8 mouse cellular contexts compared by ENCODE assay signal in the genomic region with DNA sequence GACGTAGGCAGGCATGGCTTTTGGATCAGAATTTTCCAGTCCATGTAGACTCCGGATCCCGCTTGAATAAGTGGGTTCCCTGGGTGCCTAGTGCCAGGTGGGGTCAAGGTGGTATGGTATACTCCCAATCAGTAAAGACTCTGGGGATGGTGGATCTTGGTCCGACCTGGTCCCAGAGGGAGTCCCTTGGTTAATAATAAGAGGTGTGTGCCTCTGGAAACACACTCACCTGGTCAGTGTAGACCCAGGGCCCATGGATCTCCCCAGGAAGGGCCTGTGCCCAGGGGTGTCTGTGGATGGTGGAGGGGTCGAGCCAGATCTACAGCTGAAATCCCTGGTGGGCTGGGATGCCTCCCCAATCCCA. TPM values are rescaled to one million over a fixed set of nuclear protein-coding genes. Genes with fewer than 3 reads are reported as not detected.
DNase-seq lines count a peak whose midpoint lies in the region; ATAC-seq and TF ChIP-seq lines count a peak whose summit lies in the region.

No protein-coding gene starts in this region.

- TF ChIP-seq RAD21 in MEL (IDR thresholded peaks at IDR 0.05; ENCODE audit: low read depth, low read length): no peak

- peaks cover 28% of the 10 kb centered on the region for H3K36me3 ChIP-seq in heart, embryonic 16.5 days (ENCODE audit: control insufficient read depth, insufficient read depth)
- peaks cover 0 to 31% of the 10 kb centered on the region in 2 experiments; a peak in 2 of 4 replicates for H3K36me3 ChIP-seq in MEL (ENCODE audit: control insufficient read depth in 1 of 2, insufficient read depth in 2 of 2, low read length in 2 of 2)
- H3K36me3 ChIP-seq in forebrain, embryonic 16.5 days (ENCODE audit: control insufficient read depth, insufficient read depth): peaks cover 8% of the 10 kb centered on the region

- DNase-seq in heart, postnatal 14 days: no peak
- DNase-seq in MEL (ENCODE audit: low read depth, low spot score): no peak
- peak; percentile 8 for DNase-seq in lung, postnatal 14 days
- no peak for DNase-seq in frontal cortex, postnatal 14 days (ENCODE audit: low spot score in 2 of 2)
- DNase-seq in gastrocnemius, postnatal 10 days: no peak
- no peak for DNase-seq in frontal cortex, postnatal 36 days (ENCODE audit: low spot score in 2 of 2)

- no peak for TF ChIP-seq CTCF in MEL (IDR thresholded peaks at IDR 0.05 in 2 of 3, conservative IDR thresholded peaks at IDR 0.05 in 1 of 3; ENCODE audit: control insufficient read depth in 1 of 3, insufficient read depth in 1 of 3, low read depth in 2 of 3, low read length in 3 of 3, poor library complexity in 1 of 3, severe bottlenecking in 1 of 3)

- peak overlapping the region; percentile 96 for H3K4me3 ChIP-seq in heart, embryonic 16.5 days (ENCODE audit: low read length)
- H3K4me3 ChIP-seq in MEL (ENCODE audit: control insufficient read depth in 1 of 2, insufficient read depth in 1 of 2, low read depth in 2 of 2, low read length in 2 of 2): peak overlapping the region; percentile 95
- peak overlapping the region; percentile 62 for H3K4me3 ChIP-seq in forebrain, embryonic 16.5 days (replicated peaks; ENCODE audit: low read length)

- no peaks in the 10 kb centered on the region for H3K9me3 ChIP-seq in heart, embryonic 16.5 days (replicated peaks; ENCODE audit: control insufficient read depth, low read length)
- no peaks in the 10 kb centered on the region for H3K9me3 ChIP-seq in MEL (replicated peaks; ENCODE audit: insufficient read depth, low read length)
- no peaks in the 10 kb centered on the region for H3K9me3 ChIP-seq in forebrain, embryonic 16.5 days (ENCODE audit: control insufficient read depth, low read length)

- peaks cover 9% of the 10 kb centered on the region for H3K79me2 ChIP-seq in MEL (ENCODE audit: control insufficient read depth, insufficient read depth, low read length, poor library complexity)

- 41% methylated on average over 5 of the region's 5 CpGs for WGBS in heart, embryonic 16.5 days
- WGBS in forebrain, embryonic 16.5 days: 43% methylated on average over 5 of the region's 5 CpGs

- peak overlapping the region; percentile 96 for H3K27ac ChIP-seq in heart, embryonic 16.5 days (ENCODE audit: low read length)
- H3K27ac ChIP-seq in MEL (ENCODE audit: control insufficient read depth, low read depth, low read length): peak overlapping the region; percentile 19; the same call in 1 of the 2 replicates
- peak overlapping the region; percentile 87 for H3K27ac ChIP-seq in forebrain, embryonic 16.5 days (ENCODE audit: low read length)

- no peak for TF ChIP-seq POLR2A in MEL (IDR thresholded peaks at IDR 0.05; ENCODE audit: control insufficient read depth in 1 of 2, insufficient read depth in 1 of 2, low read depth in 1 of 2, low read length in 2 of 2, poor library complexity in 1 of 2)

- ATAC-seq in heart, embryonic 16.5 days (replicated peaks; ENCODE audit: extremely low read depth, insufficient read depth, low FRiP score): no peak
- ATAC-seq in forebrain, embryonic 16.5 days: no peak

- H3K27me3 ChIP-seq in heart, embryonic 16.5 days (ENCODE audit: control insufficient read depth, insufficient read depth, low read length): no peaks in the 10 kb centered on the region
- H3K27me3 ChIP-seq in MEL (ENCODE audit: control insufficient read depth in 1 of 2, insufficient read depth in 2 of 2, low read length in 2 of 2): no peaks in the 10 kb centered on the region
- H3K27me3 ChIP-seq in forebrain, embryonic 16.5 days (replicated peaks; ENCODE audit: control insufficient read depth, insufficient read depth, low read length): no peaks in the 10 kb centered on the region

- TF ChIP-seq EP300 in MEL (IDR thresholded peaks at IDR 0.05; ENCODE audit: low read depth in 1 of 2, low read length in 2 of 2): no peak

- peaks cover 16% of the 10 kb centered on the region for H3K4me1 ChIP-seq in heart, embryonic 16.5 days (ENCODE audit: control insufficient read depth, insufficient read depth, low read length)
- H3K4me1 ChIP-seq in MEL (ENCODE audit: control insufficient read depth in 1 of 2, insufficient read depth in 2 of 2, low read length in 2 of 2): peaks cover 3 to 32% of the 10 kb centered on the region in 2 experiments; a peak in 3 of 4 replicates
- peaks cover 19% of the 10 kb centered on the region for H3K4me1 ChIP-seq in forebrain, embryonic 16.5 days (replicated peaks; ENCODE audit: control insufficient read depth, insufficient read depth, low read length)

- intact Hi-C loops in heart, postnatal 14 days (cut with DNase I): no loop called here

- peak overlapping the region; percentile 95 for H3K4me2 ChIP-seq in heart, embryonic 16.5 days (ENCODE audit: low read depth, low read length)
- H3K4me2 ChIP-seq in forebrain, embryonic 16.5 days (ENCODE audit: low read length): peak overlapping the region; percentile 70

- H3K9ac ChIP-seq in heart, embryonic 16.5 days (ENCODE audit: low read length): peak overlapping the region; percentile 95
- peak overlapping the region; percentile 96 for H3K9ac ChIP-seq in MEL (ENCODE audit: control insufficient read depth, low read depth, low read length, poor library complexity, severe bottlenecking)
- peak overlapping the region; percentile 74 for H3K9ac ChIP-seq in forebrain, embryonic 16.5 days (replicated peaks; ENCODE audit: low read depth, low read length)

TF ChIP-seq in MEL, 35 proteins besides CTCF, POLR2A, EP300 and RAD21:
- TF ChIP-seq ZMIZ1 (IDR thresholded peaks at IDR 0.05; ENCODE audit: low read depth, low read length) (no peak), MXI1 (IDR thresholded peaks at IDR 0.05; ENCODE audit: low read depth, low read length) (no peak), JUND (IDR thresholded peaks at IDR 0.05; ENCODE audit: low read depth, low read length) (no peak)

RNA-seq across cellular contexts. Expression of a gene that starts 0.7 kb away (rescaled TPM):
- 22.8 and 32.0 TPM in 2 replicates for polyA plus RNA-seq in heart, embryonic 16.5 days (2015; fragmentation: Nextera tagmentation; extraction: Ambion mirVana)
- 10 to 100 TPM; 13.5 to 13.6 TPM for total RNA-seq in heart, postnatal 14 days (2021)
- 5.5 and 8.1 TPM in 2 replicates for total RNA-seq in MEL (2012; rRNA removed)
- polyA plus RNA-seq in MEL (2012; ENCODE audit: insufficient read depth in 1 of 2, insufficient read length in 2 of 2, low read depth in 1 of 2, low replicate concordance in 2 of 2, missing spikeins in 1 of 2): 10 to 100 TPM in 1 of 2 experiments, not detected in 1; 16.7 TPM
- polyA plus RNA-seq in forebrain, embryonic 16.5 days (2015; fragmentation: Nextera tagmentation; extraction: Ambion mirVana): 27.2 and 32.7 TPM in 2 replicates
- 1 to 10 TPM; 6.8 to 9.4 TPM for total RNA-seq in gastrocnemius, postnatal 10 days (2021)

RNA-seq across cellular contexts. Expression of a gene that starts 0.8 kb away (rescaled TPM):
- polyA plus RNA-seq in heart, embryonic 16.5 days (2015; fragmentation: Nextera tagmentation; extraction: Ambion mirVana): 31.7 and 34.9 TPM in 2 replicates
- 10 to 100 TPM; 61.1 to 68.8 TPM for total RNA-seq in heart, postnatal 14 days (2021)
- 7.8 and 10.2 TPM in 2 replicates for total RNA-seq in MEL (2012; rRNA removed)
- 10 to 100 TPM in 1 of 2 experiments, not detected in 1; 26.1 TPM for polyA plus RNA-seq in MEL (2012; ENCODE audit: insufficient read depth in 1 of 2, insufficient read length in 2 of 2, low read depth in 1 of 2, low replicate concordance in 2 of 2, missing spikeins in 1 of 2)
- polyA plus RNA-seq in forebrain, embryonic 16.5 days (2015; fragmentation: Nextera tagmentation; extraction: Ambion mirVana): 46.4 and 48.8 TPM in 2 replicates
- 10 to 100 TPM; 50.8 to 51.0 TPM for total RNA-seq in gastrocnemius, postnatal 10 days (2021)

RNA-seq across cellular contexts. Expression of a gene that starts 11.0 kb away (rescaled TPM):
- polyA plus RNA-seq in heart, embryonic 16.5 days (2015; fragmentation: Nextera tagmentation; extraction: Ambion mirVana): 15.2 and 16.1 TPM in 2 replicates
- 10 to 100 TPM; 25.7 to 26.4 TPM for total RNA-seq in heart, postnatal 14 days (2021)
- 79.2 and 84.4 TPM in 2 replicates for total RNA-seq in MEL (2012; rRNA removed)
- polyA plus RNA-seq in MEL (2012; ENCODE audit: insufficient read depth in 1 of 2, insufficient read length in 2 of 2, low read depth in 1 of 2, low replicate concordance in 2 of 2, missing spikeins in 1 of 2): 10 to 100 TPM in 1 of 2 experiments, not detected in 1; 73.5 TPM
- polyA plus RNA-seq in forebrain, embryonic 16.5 days (2015; fragmentation: Nextera tagmentation; extraction: Ambion mirVana): 44.0 and 51.9 TPM in 2 replicates
- total RNA-seq in gastrocnemius, postnatal 10 days (2021): 10 to 100 TPM; 20.8 to 24.2 TPM

RNA-seq across cellular contexts. Expression of a gene that starts 19.4 kb away (rescaled TPM):
- polyA plus RNA-seq in heart, embryonic 16.5 days (2015; fragmentation: Nextera tagmentation; extraction: Ambion mirVana): 7.7 and 8.8 TPM in 2 replicates
- total RNA-seq in heart, postnatal 14 days (2021): 1 to 10 TPM; 5.2 to 6.7 TPM
- total RNA-seq in MEL (2012; rRNA removed): 4.0 and 7.6 TPM in 2 replicates
- 10 to 100 TPM in 1 of 2 experiments, not detected in 1; 13.0 TPM for polyA plus RNA-seq in MEL (2012; ENCODE audit: insufficient read depth in 1 of 2, insufficient read length in 2 of 2, low read depth in 1 of 2, low replicate concordance in 2 of 2, missing spikeins in 1 of 2)
- 20.7 and 22.0 TPM in 2 replicates for polyA plus RNA-seq in forebrain, embryonic 16.5 days (2015; fragmentation: Nextera tagmentation; extraction: Ambion mirVana)
- 1 to 10 TPM; 6.5 to 8.6 TPM for total RNA-seq in gastrocnemius, postnatal 10 days (2021)

RNA-seq across cellular contexts. Expression of a gene that starts 19.4 kb away (rescaled TPM):
- polyA plus RNA-seq in heart, embryonic 16.5 days (2015; fragmentation: Nextera tagmentation; extraction: Ambion mirVana): 96.5 and 102 TPM in 2 replicates
- total RNA-seq in heart, postnatal 14 days (2021): 10 to 100 TPM; 55.9 to 58.1 TPM
- 83.2 and 110 TPM in 2 replicates for total RNA-seq in MEL (2012; rRNA removed)
- polyA plus RNA-seq in MEL (2012; ENCODE audit: insufficient read depth in 1 of 2, insufficient read length in 2 of 2, low read depth in 1 of 2, low replicate concordance in 2 of 2, missing spikeins in 1 of 2): 100 to 1,000 TPM in 1 of 2 experiments, not detected in 1; 154 TPM
- 130 and 151 TPM in 2 replicates for polyA plus RNA-seq in forebrain, embryonic 16.5 days (2015; fragmentation: Nextera tagmentation; extraction: Ambion mirVana)
- total RNA-seq in gastrocnemius, postnatal 10 days (2021): 10 to 100 TPM; 31.8 to 40.3 TPM

Comparison
In these comparisons a context has a peak if more than half of its experiments do, and no peak if none do; other contexts are left out.
1. H3K27ac ChIP-seq: peak in every context shown above with its lines; median percentile 96 in heart, embryonic 16.5 days; 87 in forebrain, embryonic 16.5 days; 19 in MEL.